Mouse (Mus musculus) adrenal gland, postnatal 25 days (tissue): ENCODE data around the gene Asnsd1. TPM values are rescaled to one million over a fixed set of nuclear protein-coding genes. Genes with fewer than 3 reads are reported as not detected.

Experiments
- total RNA-seq: library from RNA; stranded (reverse); gene quantifications from 2 replicates; pipeline ENCODE4 v1.2.3, GENCODE M21; 2021

Gene Asnsd1
- total RNA-seq, 1 experiment from 2014 or later: 29.7 TPM

Other genes starting within 250 kb of the Asnsd1 start
- gene 1700019A02Rik, start 165.1 kb downstream of the Asnsd1 start, total RNA-seq: not detected in 2 replicates
- 4.0 and 7.7 TPM in 2 replicates for gene Pms1, start 55.7 kb downstream of the Asnsd1 start, total RNA-seq
- gene Ormdl1, start 55.7 kb downstream of the Asnsd1 start, total RNA-seq: 18.5 and 21.7 TPM in 2 replicates
- not detected in 2 replicates for gene Gm28778, start 55.6 kb downstream of the Asnsd1 start, total RNA-seq
- 22.8 and 26.8 TPM in 2 replicates for gene Osgepl1, start 39.1 kb downstream of the Asnsd1 start, total RNA-seq
- gene Asdurf, start 133 bp downstream of the Asnsd1 start, total RNA-seq: not detected in 2 replicates
- not detected in 2 replicates for gene Gm28551, start 85 bp downstream of the Asnsd1 start, total RNA-seq